ENCODE assay signal across 11 mouse cellular contexts in the genomic region with DNA sequence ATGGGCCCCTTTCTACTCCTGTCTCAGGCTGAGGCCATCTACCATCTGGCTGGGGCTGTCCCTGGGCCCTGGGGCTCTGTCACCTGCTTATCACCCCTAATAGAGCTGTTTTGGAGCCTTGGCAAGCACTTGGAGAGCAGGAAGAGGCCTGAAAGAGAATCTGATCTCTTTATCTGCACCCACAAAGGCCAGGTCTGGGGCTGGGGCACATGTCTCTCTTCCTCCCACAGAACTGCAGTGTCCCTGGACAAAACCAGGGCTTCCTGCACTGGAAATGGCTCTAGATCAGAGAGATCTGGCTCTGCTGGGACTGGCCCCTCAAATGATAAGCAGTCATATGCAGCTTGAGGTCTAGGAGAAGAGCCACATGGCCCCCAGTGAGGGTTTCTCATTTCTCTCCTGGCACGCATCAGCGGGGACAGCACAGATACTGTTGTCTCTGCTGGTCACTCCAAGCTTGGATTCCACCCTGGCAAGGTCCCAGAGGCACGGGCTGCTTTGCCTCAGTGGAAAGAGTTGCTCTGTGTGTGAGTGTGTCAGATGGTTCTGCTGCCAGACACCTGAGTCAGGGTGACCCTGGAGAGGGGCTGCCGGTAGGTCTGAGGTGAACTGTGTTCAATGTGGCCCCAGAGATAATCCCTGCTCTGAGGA.
DNase-seq lines count a peak whose midpoint lies in the region; ATAC-seq and TF ChIP-seq lines count a peak whose summit lies in the region.
"Had no signal": no experiment of that assay in that cellular context is flagged by ENCODE, and none has a peak within 500 bp of the region (broad histone marks: within the 10 kb centered on the region; RNA-seq: fewer than 3 reads in every experiment).

No protein-coding gene starts in this region.

- 22% methylated on average over 4 of the region's 4 CpGs for WGBS in heart, embryonic 14.5 days
- 20% methylated on average over 4 of the region's 4 CpGs for WGBS in liver, embryonic 15.5 days (ENCODE audit: insufficient replicate concordance)

- peak overlapping the region; percentile 33 to 64 for H3K27ac ChIP-seq in heart, embryonic 14.5 days (replicated peaks in 1 of 2; ENCODE audit: control insufficient read depth in 1 of 2, insufficient read depth in 1 of 2, low read depth in 2 of 2, low read length in 2 of 2)
- H3K27ac ChIP-seq in liver, embryonic 15.5 days (replicated peaks) = peak overlapping the region; percentile 80

- H3K9ac ChIP-seq in heart, embryonic 14.5 days (ENCODE audit: low read length) = no peak overlapping the region
- peak overlapping the region; percentile 18; the same call in 1 of the 2 replicates for H3K9ac ChIP-seq in liver, embryonic 15.5 days

- DNase-seq in heart, adult 8-10 months (ENCODE audit: low spot score) = no peak
- peak; percentile 67 for DNase-seq in G1E (ENCODE audit: low spot score)
- DNase-seq in c-Kit-positive CD71-positive TER-119-positive erythroid progenitor cells, embryonic 14.5 days (ENCODE audit: low spot score) = peak; percentile 60
- DNase-seq in lung, postnatal 36 days = no peak
- DNase-seq: lung, postnatal 4 days; retina, postnatal 1 day; thymus, postnatal 14 days had no signal

- no peak for TF ChIP-seq CTCF in G1E (IDR thresholded peaks at IDR 0.05; ENCODE audit: low read depth, low read length)

- H3K36me3 ChIP-seq in heart, embryonic 14.5 days (ENCODE audit: control insufficient read depth, insufficient read depth, low read length) = no peaks in the 10 kb centered on the region
- H3K36me3 ChIP-seq in G1E (replicated peaks) = no peaks in the 10 kb centered on the region
- no peaks in the 10 kb centered on the region for H3K36me3 ChIP-seq in liver, embryonic 15.5 days (replicated peaks)

- peak; percentile 55 for ATAC-seq in heart, embryonic 14.5 days (ENCODE audit: insufficient number of reproducible peaks, insufficient read depth, low FRiP score, low read depth)
- ATAC-seq in G1E (ENCODE audit: extremely low read depth, insufficient number of reproducible peaks, low FRiP score, poor library complexity, severe bottlenecking) = peak; percentile 86
- peak; percentile 89 for ATAC-seq in liver, embryonic 15.5 days (ENCODE audit: insufficient read depth)
- ATAC-seq in inflammation-experienced regulatory T-cells, adult 6 months = no peak

- no peaks in the 10 kb centered on the region for H3K9me3 ChIP-seq in heart, embryonic 14.5 days (ENCODE audit: control insufficient read depth, low read length)
- H3K9me3 ChIP-seq in G1E (replicated peaks) = no peaks in the 10 kb centered on the region
- no peaks in the 10 kb centered on the region for H3K9me3 ChIP-seq in liver, embryonic 15.5 days (replicated peaks)

- no peak overlapping the region for H3K4me3 ChIP-seq in heart, embryonic 14.5 days (ENCODE audit: control insufficient read depth in 1 of 2, insufficient read depth in 1 of 2, low read depth in 1 of 2, low read length in 2 of 2)
- peak overlapping the region; percentile 55; the same call in 1 of the 2 replicates for H3K4me3 ChIP-seq in G1E (ENCODE audit: low read depth, low read length)
- no peak overlapping the region for H3K4me3 ChIP-seq in liver, embryonic 15.5 days (replicated peaks)
- H3K4me3 ChIP-seq: erythroblast, embryonic 14.5 days had no signal

- no peak overlapping the region for H3K4me2 ChIP-seq in heart, embryonic 14.5 days (ENCODE audit: low read length)
- H3K4me2 ChIP-seq in liver, embryonic 15.5 days = peak overlapping the region; percentile 34

- H3K4me1 ChIP-seq in heart, embryonic 14.5 days (ENCODE audit: control insufficient read depth in 2 of 2, insufficient read depth in 2 of 2, low read length in 2 of 2) = peaks cover 9% of the 10 kb centered on the region in 2 experiments
- H3K4me1 ChIP-seq in G1E (ENCODE audit: insufficient read depth, low read depth, low read length) = peaks cover 73% of the 10 kb centered on the region
- peaks cover 68% of the 10 kb centered on the region for H3K4me1 ChIP-seq in liver, embryonic 15.5 days (replicated peaks)

- no peaks in the 10 kb centered on the region for H3K27me3 ChIP-seq in heart, embryonic 14.5 days (ENCODE audit: control insufficient read depth, insufficient read depth, low read length)
- peaks cover 1% of the 10 kb centered on the region; the same call in 1 of the 2 replicates for H3K27me3 ChIP-seq in G1E (ENCODE audit: insufficient read depth, low read length)
- no peaks in the 10 kb centered on the region for H3K27me3 ChIP-seq in liver, embryonic 15.5 days

Comparison
In these comparisons a context has a peak if more than half of its experiments do, and no peak if none do; other contexts are left out.
1. DNase-seq: peak in G1E (single experiment) and c-Kit-positive CD71-positive TER-119-positive erythroid progenitor cells, embryonic 14.5 days (single experiment); none in heart, adult 8-10 months (single experiment) and lung, postnatal 36 days (single experiment).